Comparison of ENCODE assay signal across 10 mouse cellular contexts in the genomic region with DNA sequence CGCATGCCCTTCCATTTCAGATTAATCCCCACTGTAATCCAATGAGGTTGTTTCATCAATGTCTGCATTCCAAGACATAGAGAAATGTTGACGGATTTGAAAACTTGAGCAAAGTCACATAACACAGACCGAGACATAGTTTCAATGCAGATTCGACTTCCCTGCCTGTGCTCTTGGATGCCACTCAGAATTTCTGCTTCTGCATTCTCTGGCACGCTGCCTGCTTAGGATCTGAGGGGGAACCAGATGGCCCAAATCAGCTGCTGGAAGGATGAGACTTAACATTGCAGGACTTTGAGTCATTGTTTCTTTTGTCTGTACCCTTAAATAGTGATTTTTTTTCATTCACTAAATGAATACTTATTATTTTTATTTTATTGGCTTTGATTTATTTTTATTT.
A peak's percentile ranks its signal among the peaks of the same experiment; 100 is the strongest.
DNase-seq lines count a peak whose midpoint lies in the region; ATAC-seq and TF ChIP-seq lines count a peak whose summit lies in the region.
"Had no signal": no experiment of that assay in that cellular context is flagged by ENCODE, and none has a peak within 500 bp of the region (broad histone marks: within the 10 kb centered on the region; RNA-seq: fewer than 3 reads in every experiment).

No protein-coding gene starts in this region.

- H3K9me3 ChIP-seq in intestine, embryonic 15.5 days: no peaks in the 10 kb centered on the region
- H3K9me3 ChIP-seq: hindbrain, embryonic 15.5 days had no signal

- ATAC-seq in intestine, embryonic 15.5 days: 0 out of 2 replicates have a peak, but pooled peaks have one; percentile 31

- 17% methylated on average over 5 of the region's 5 CpGs for WGBS in cerebellum, adult 2 months
- 41% methylated on average over 5 of the region's 5 CpGs for WGBS in intestine, embryonic 15.5 days

- peak; percentile 10 to 28 for DNase-seq in cerebellum, adult 2 months
- no peak for DNase-seq in cerebellum, adult 9-11 months
- DNase-seq in kidney, postnatal 4 days: peak; percentile 69 to 72
- no peak for DNase-seq in kidney, adult 18-20 months
- DNase-seq in spleen, postnatal 10 days (ENCODE audit: low spot score in 2 of 2): no peak
- DNase-seq in embryo, embryonic 10 days (ENCODE audit: low spot score): no peak

- no peak overlapping the region for H3ac ChIP-seq in myocyte (ENCODE audit: control insufficient read depth, insufficient read length)

- TF ChIP-seq POLR2A in cerebellum, adult 2 months (IDR thresholded peaks at IDR 0.05; ENCODE audit: borderline replicate concordance, insufficient read depth, low read length): no peak
- TF ChIP-seq POLR2A in myocyte (IDR thresholded peaks at IDR 0.05; ENCODE audit: insufficient read length, low read depth): no peak

- no peak for TF ChIP-seq CTCF in cerebellum, adult 2 months (IDR thresholded peaks at IDR 0.05; ENCODE audit: borderline replicate concordance, insufficient read depth, low read depth, low read length)

- H3K27ac ChIP-seq in cerebellum, adult 2 months (ENCODE audit: insufficient read depth, low read length): no peak overlapping the region
- no peak overlapping the region for H3K27ac ChIP-seq in intestine, embryonic 15.5 days
- H3K27ac ChIP-seq: hindbrain, embryonic 15.5 days had no signal

- H3K4me1 ChIP-seq in cerebellum, adult 2 months (ENCODE audit: control insufficient read depth, insufficient read depth, low read length): no peaks in the 10 kb centered on the region
- no peaks in the 10 kb centered on the region for H3K4me1 ChIP-seq in intestine, embryonic 15.5 days (replicated peaks)
- H3K4me1 ChIP-seq: megakaryocyte, embryonic 14.5 days had no signal

- H3K36me3 ChIP-seq in intestine, embryonic 15.5 days: no peaks in the 10 kb centered on the region
- no peaks in the 10 kb centered on the region for H3K36me3 ChIP-seq in myocyte (ENCODE audit: control insufficient read depth, insufficient read depth)
- H3K36me3 ChIP-seq: hindbrain, embryonic 15.5 days had no signal

- H3K4me3 ChIP-seq in cerebellum, adult 2 months (replicated peaks; ENCODE audit: insufficient read depth, low read depth, low read length): no peak overlapping the region
- no peak overlapping the region for H3K4me3 ChIP-seq in intestine, embryonic 15.5 days (replicated peaks)
- no peak overlapping the region for H3K4me3 ChIP-seq in myocyte
- H3K4me3 ChIP-seq: hindbrain, embryonic 15.5 days; megakaryocyte, embryonic 14.5 days had no signal

- no peaks in the 10 kb centered on the region for H3K79me2 ChIP-seq in myocyte (ENCODE audit: control insufficient read depth, insufficient read depth)

- H3K27me3 ChIP-seq in cerebellum, adult 2 months (ENCODE audit: control insufficient read depth, insufficient read depth, low read length): no peaks in the 10 kb centered on the region
- no peaks in the 10 kb centered on the region for H3K27me3 ChIP-seq in intestine, embryonic 15.5 days (replicated peaks)
- H3K27me3 ChIP-seq in myocyte (ENCODE audit: control insufficient read depth, insufficient read depth, insufficient read length): no peaks in the 10 kb centered on the region
- H3K27me3 ChIP-seq: hindbrain, embryonic 15.5 days; megakaryocyte, embryonic 14.5 days had no signal

- H3K4me2 ChIP-seq in intestine, embryonic 15.5 days (replicated peaks): no peak overlapping the region
- H3K4me2 ChIP-seq in myocyte (ENCODE audit: low read depth): peak overlapping the region; percentile 34
- H3K4me2 ChIP-seq: hindbrain, embryonic 15.5 days had no signal

- no peak overlapping the region for H3K9ac ChIP-seq in intestine, embryonic 15.5 days
- H3K9ac ChIP-seq: hindbrain, embryonic 15.5 days had no signal

TF ChIP-seq in myocyte, 11 proteins besides CTCF, POLR2A, EP300 and RAD21:
- TF ChIP-seq MAX (IDR thresholded peaks at IDR 0.05; ENCODE audit: low read depth): no peak
- TF ChIP-seq TCF3 (IDR thresholded peaks at IDR 0.05; ENCODE audit: insufficient read length, low read depth): no peak
- no peak for TF ChIP-seq MYOD1 (IDR thresholded peaks at IDR 0.05; ENCODE audit: control insufficient read depth in 1 of 3, insufficient read length in 2 of 3, low read depth in 2 of 3)
- TF ChIP-seq MYOG (IDR thresholded peaks at IDR 0.05; ENCODE audit: control insufficient read depth in 1 of 3, insufficient read depth in 1 of 3, insufficient read length in 2 of 3, low read depth in 2 of 3): no peak
- no peak for TF ChIP-seq TCF12 (IDR thresholded peaks at IDR 0.05; ENCODE audit: insufficient read depth, poor library complexity, severe bottlenecking)
- no peak for TF ChIP-seq REST (IDR thresholded peaks at IDR 0.05; ENCODE audit: insufficient read depth, insufficient read length)
- no peak for TF ChIP-seq CEBPB (IDR thresholded peaks at IDR 0.05; ENCODE audit: insufficient read depth, poor library complexity, severe bottlenecking)
- TF ChIP-seq SRF (IDR thresholded peaks at IDR 0.05; ENCODE audit: control insufficient read depth, insufficient read length, low read depth): no peak
- no peak for TF ChIP-seq USF1 (IDR thresholded peaks at IDR 0.05; ENCODE audit: low read depth)

Comparison
In these comparisons a context has a peak if more than half of its experiments do, and no peak if none do; other contexts are left out.
1. DNase-seq: peak in cerebellum, adult 2 months (2 of 2) and kidney, postnatal 4 days (2 of 2); none in cerebellum, adult 9-11 months (single experiment), kidney, adult 18-20 months (single experiment), spleen, postnatal 10 days (0 of 2) and embryo, embryonic 10 days (single experiment).